Mouse (Mus musculus) ES-Bruce4 (cell line): ENCODE data around the gene Nusap1. TPM values are rescaled to one million over a fixed set of nuclear protein-coding genes. Genes with fewer than 3 reads are reported as not detected.
"Not testable (repeated sequence)": the region's sequence is repeated elsewhere in the genome, so short reads cannot be mapped to it uniquely, and the experiment has no call there.

ENCODE experiments used
- H3K27ac ChIP-seq: 2 replicates; pipeline ENCODE4 v1.5.1; 2012; ENCODE audit warnings: low read length, inconsistent platforms; ENCODE audit not compliant: insufficient read depth
- H3K27me3 ChIP-seq: 2 replicates; pipeline ENCODE4 v1.6.1; 2012; ENCODE audit warnings: mild to moderate bottlenecking, low read length, inconsistent platforms; ENCODE audit not compliant: control insufficient read depth, poor library complexity, insufficient read depth, severe bottlenecking
- H3K36me3 ChIP-seq: 2 replicates; pipeline ENCODE4 v1.6.1; 2012; ENCODE audit warnings: inconsistent platforms, mild to moderate bottlenecking, low read length, moderate library complexity; ENCODE audit not compliant: control insufficient read depth, poor library complexity, insufficient read depth, severe bottlenecking
- H3K4me1 ChIP-seq: one replicate; pipeline ENCODE4 v1.8.1; 2011; ENCODE audit warnings: low read length; ENCODE audit not compliant: control insufficient read depth, insufficient read depth
- H3K4me3 ChIP-seq: 2 replicates; pipeline ENCODE4 v1.5.1; 2011; ENCODE audit warnings: low read depth, mild to moderate bottlenecking, low read length
- H3K9ac ChIP-seq: 2 replicates; pipeline ENCODE4 v1.6.1; 2012; ENCODE audit warnings: low read depth, mild to moderate bottlenecking, inconsistent platforms; ENCODE audit not compliant: poor library complexity, severe bottlenecking
- H3K9me3 ChIP-seq: replicated peaks from 2 replicates; pipeline ENCODE4 v1.6.1; 2012; ENCODE audit warnings: mild to moderate bottlenecking, low read length, inconsistent platforms; ENCODE audit not compliant: control insufficient read depth, poor library complexity, insufficient read depth, severe bottlenecking
- CTCF ChIP-seq: IDR thresholded peaks from one replicate; pipeline ENCODE4 v1.8.1; 2011; ENCODE audit warnings: low read depth, low read length
- EP300 ChIP-seq: IDR thresholded peaks from 2 replicates; pipeline ENCODE4 v1.6.1; 2011; ENCODE audit warnings: low read depth, low read length; ENCODE audit not compliant: insufficient read depth
- POLR2A ChIP-seq: IDR thresholded peaks from one replicate; pipeline ENCODE4 v1.8.1; 2011; ENCODE audit warnings: low read length; ENCODE audit not compliant: insufficient read depth
- polyA plus RNA-seq: library from polyadenylated mRNA; stranded (reverse); fragments of >200 nt; gene quantifications from 2 replicates; pipeline ENCODE4 v1.2.4, GENCODE M21; 2011; ENCODE audit warnings: low read depth; ENCODE audit not compliant: missing spikeins, insufficient read depth, insufficient read length

The Nusap1 gene
- polyA plus RNA-seq, 1 experiment, result 189 TPM

GRCm38 (mm10) chr2:119621302-119621701 is 3.2 kb downstream of the Nusap1 start:
- Histone ChIP-seq H3K9me3 (no peaks in the 10 kb centered on the region), H3K9ac (no peak overlapping the region), H3K4me1 (peaks cover 3% of the 10 kb centered on the region), H3K27me3 (no peaks in the 10 kb centered on the region), H3K4me3 (no peak overlapping the region), H3K36me3 (peaks cover 25% of the 10 kb centered on the region), H3K27ac (no peak overlapping the region)
- TF ChIP-seq CTCF, result no peak
- TF ChIP-seq EP300, result no peak
- TF ChIP-seq POLR2A, result no peak

- Histone ChIP-seq H3K9ac (no peak overlapping the region), H3K27ac (no peak overlapping the region), H3K4me1 (no peaks in the 10 kb centered on the region), H3K4me3 (no peak overlapping the region), H3K27me3 (no peaks in the 10 kb centered on the region), H3K36me3 (peaks cover 62% of the 10 kb centered on the region), H3K9me3 (no peaks in the 10 kb centered on the region)
- TF ChIP-seq POLR2A (no peak), EP300 (no peak), CTCF (no peak)
Observed at GRCm38 (mm10) chr2:119636781-119637180, 18.7 kb downstream of the Nusap1 start.

- no peaks in the 10 kb centered on the region for H3K4me1 ChIP-seq
- no peak overlapping the region for H3K9ac ChIP-seq
- peaks cover 74% of the 10 kb centered on the region for H3K36me3 ChIP-seq
- TF ChIP-seq CTCF, result no peak
- TF ChIP-seq POLR2A, result no peak
- no peak for TF ChIP-seq EP300
- no peaks in the 10 kb centered on the region for H3K27me3 ChIP-seq
- no peak overlapping the region for H3K27ac ChIP-seq
- H3K9me3 ChIP-seq, result no peaks in the 10 kb centered on the region
- H3K4me3 ChIP-seq, result no peak overlapping the region
Observed at GRCm38 (mm10) chr2:119641214-119641912, 23.3 kb downstream of the Nusap1 start.

GRCm38 (mm10) chr2:119644254-119644653 is 26.2 kb downstream of the Nusap1 start:
- H3K9me3 ChIP-seq, result no peaks in the 10 kb centered on the region
- no peak overlapping the region for H3K4me3 ChIP-seq
- H3K27me3 ChIP-seq, result no peaks in the 10 kb centered on the region
- H3K9ac ChIP-seq, result no peak overlapping the region
- H3K36me3 ChIP-seq, result peaks cover 74% of the 10 kb centered on the region
- TF ChIP-seq CTCF (no peak), EP300 (no peak), POLR2A (no peak)
- no peaks in the 10 kb centered on the region for H3K4me1 ChIP-seq
- H3K27ac ChIP-seq, result no peak overlapping the region

- H3K4me1 ChIP-seq, result no peaks in the 10 kb centered on the region
- no peak within 1 kb of the TSS for H3K27ac ChIP-seq
- peaks cover 9% of the 10 kb centered on the region; the same call in 1 of the 2 replicates for H3K36me3 ChIP-seq
- peak within 1 kb of the TSS; percentile 98 for H3K4me3 ChIP-seq
- H3K9me3 ChIP-seq, result no peaks in the 10 kb centered on the region
- peak within 1 kb of the TSS; percentile 82 for H3K9ac ChIP-seq
- H3K27me3 ChIP-seq, result no peaks in the 10 kb centered on the region
- TF ChIP-seq EP300 (peak; percentile 64), CTCF (no peak), POLR2A (peak; percentile 76)
Observed at GRCm38 (mm10) chr2:119662220-119663182, 44.4 kb downstream of the Nusap1 start, which contains the start of gene Ndufaf1. Gene Ndufaf1, minus strand, starts transcription at chr2:119662827.

- peak; percentile 19 for TF ChIP-seq CTCF
- H3K9me3 ChIP-seq, H3K36me3 ChIP-seq, H3K27me3 ChIP-seq, H3K9ac ChIP-seq, H3K4me1 ChIP-seq, H3K27ac ChIP-seq, H3K4me3 ChIP-seq: not testable (repeated sequence)
Observed at GRCm38 (mm10) chr2:119665744-119666143, 47.6 kb downstream of the Nusap1 start.
